Mouse (Mus musculus) forebrain, embryonic 11.5 days (tissue): Measurements from ENCODE around the gene Armh3. TPM values are rescaled to one million over a fixed set of nuclear protein-coding genes. Genes with fewer than 3 reads are reported as not detected.

Experiments used
- ATAC-seq: fragments of 200-750 bp; cut with Nextera tagmentation; replicated peaks from 2 replicates; pipeline ENCODE4 v1.8.0; 2017; ENCODE audit warnings: moderate TSS enrichment; ENCODE audit not compliant: low FRiP score
- DNase-seq: peaks from one replicate; pipeline ENCODE4 v3.0.0-alpha.2; 2017; ENCODE audit warnings: low spot score
- H3K27ac ChIP-seq: fragments of 300-500 bp; sonication (generic); 2 replicates; pipeline ENCODE4 v1.5.1; 2014; ENCODE audit warnings: low read depth, low read length
- H3K27me3 ChIP-seq: fragments of 300-500 bp; sonication (generic); 2 replicates; pipeline ENCODE4 v1.6.1; 2014; ENCODE audit warnings: mild to moderate bottlenecking, low read length, mixed read lengths; ENCODE audit not compliant: control insufficient read depth, insufficient read depth
- H3K36me3 ChIP-seq: fragments of 300-500 bp; sonication (generic); 2 replicates; pipeline ENCODE4 v1.6.1; 2014; ENCODE audit warnings: mild to moderate bottlenecking, low read length, moderate library complexity, mixed read lengths; ENCODE audit not compliant: control insufficient read depth, insufficient read depth
- H3K4me1 ChIP-seq: fragments of 300-500 bp; sonication (generic); replicated peaks from 2 replicates; pipeline ENCODE4 v1.6.1; 2014; ENCODE audit warnings: low read length, mixed read lengths; ENCODE audit not compliant: control insufficient read depth, insufficient read depth
- H3K4me2 ChIP-seq: fragments of 300-500 bp; sonication (generic); 2 replicates; pipeline ENCODE4 v1.6.1; 2014; ENCODE audit warnings: low read depth, mild to moderate bottlenecking, low read length, moderate library complexity, mixed read lengths; ENCODE audit not compliant: severe bottlenecking
- H3K4me3 ChIP-seq: fragments of 300-500 bp; sonication (generic); 2 replicates; pipeline ENCODE4 v1.5.1; 2014; ENCODE audit warnings: low read depth, low read length
- H3K9ac ChIP-seq: fragments of 300-500 bp; sonication (generic); 2 replicates; pipeline ENCODE4 v1.6.1; 2014; ENCODE audit warnings: low read length
- H3K9me3 ChIP-seq: fragments of 300-500 bp; sonication (generic); 2 replicates; pipeline ENCODE4 v1.6.1; 2016; ENCODE audit warnings: low read length, mixed read lengths; ENCODE audit not compliant: control insufficient read depth
- WGBS: fragments of 180-500 bp; shearing (Covaris S2); extraction: QIAGEN DNeasy Blood & Tissue Kit; methylation state at CpG from one replicate; pipeline ENCODE4 v1.1.7; 2014; 5-methylcytosine and 5-hydroxymethylcytosine counted together
- polyA plus RNA-seq: library from polyadenylated mRNA; unstranded; fragments of >200 nt; fragmentation: Nextera tagmentation; extraction: Ambion mirVana; gene quantifications from 2 replicates; pipeline ENCODE4 v1.2.1, GENCODE M21; 2014

Armh3 gene
- polyA plus RNA-seq, 1 experiment from 2014 or later: 17.2 TPM

GRCm38 (mm10) chr19:45900836-45901235, 97.5 kb downstream of the Armh3 start:
- WGBS: 98% methylated on average over 5 of the region's 5 CpGs
- no peak for DNase-seq
- no peak for ATAC-seq
- Histone ChIP-seq H3K9me3 (no peaks in the 10 kb centered on the region), H3K27me3 (no peaks in the 10 kb centered on the region), H3K4me2 (no peak overlapping the region), H3K9ac (no peak overlapping the region), H3K4me3 (no peak overlapping the region), H3K4me1 (no peaks in the 10 kb centered on the region), H3K27ac (no peak overlapping the region), H3K36me3 (no peaks in the 10 kb centered on the region)

DNA sequence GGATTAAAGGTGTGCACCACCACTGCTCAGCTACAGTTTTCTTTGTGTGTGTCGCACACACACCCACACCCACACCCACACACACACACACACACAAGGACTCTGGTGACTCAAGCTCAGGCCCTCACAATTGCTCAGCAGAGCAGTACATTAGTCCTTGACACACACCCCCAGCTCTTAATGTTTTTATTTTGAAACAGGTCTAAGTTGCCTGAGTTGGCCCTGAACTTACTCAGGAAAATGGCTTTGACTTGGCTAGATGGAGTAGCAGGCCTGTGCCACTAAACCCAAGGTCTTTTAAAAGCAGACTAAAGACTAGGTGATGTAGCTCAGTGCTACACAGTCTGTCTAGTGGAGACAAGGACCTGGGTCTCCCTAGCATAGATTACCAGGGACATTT, 102.6 kb downstream of the Armh3 start:
- DNase-seq (no peak), ATAC-seq (no peak)
- Histone ChIP-seq H3K4me3 (no peak overlapping the region), H3K27me3 (no peaks in the 10 kb centered on the region), H3K36me3 (no peaks in the 10 kb centered on the region), H3K4me2 (no peak overlapping the region), H3K27ac (no peak overlapping the region), H3K9ac (no peak overlapping the region), H3K4me1 (no peaks in the 10 kb centered on the region), H3K9me3 (no peaks in the 10 kb centered on the region)
- WGBS: 96% methylated on average over 1 of the region's 1 CpGs

DNA sequence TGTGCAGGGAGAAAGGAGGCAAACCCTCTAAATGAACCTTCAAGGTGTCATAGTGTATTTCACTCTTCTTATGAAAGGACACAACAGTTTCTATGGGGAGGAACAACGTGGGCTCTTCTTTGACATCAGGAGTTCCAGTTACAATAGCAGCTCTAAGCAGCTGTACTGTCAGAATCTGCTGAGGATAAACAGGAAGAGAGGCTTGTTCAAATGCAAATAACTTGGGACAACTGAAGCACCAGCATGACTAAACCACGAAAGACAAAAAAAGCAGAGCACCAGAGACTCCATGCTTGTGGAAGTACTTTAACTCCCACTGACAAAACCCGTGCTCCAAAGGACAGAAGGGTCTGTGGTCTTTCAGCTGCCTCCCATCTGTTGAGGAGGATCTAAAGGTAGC, 116.2 kb downstream of the Armh3 start:
- no peak for ATAC-seq
- Histone ChIP-seq H3K4me2 (no peak overlapping the region), H3K27me3 (no peaks in the 10 kb centered on the region), H3K4me3 (no peak overlapping the region), H3K4me1 (no peaks in the 10 kb centered on the region), H3K9ac (no peak overlapping the region), H3K9me3 (no peaks in the 10 kb centered on the region), H3K36me3 (no peaks in the 10 kb centered on the region; the same call in 1 of the 2 replicates), H3K27ac (no peak overlapping the region)
- 49% methylated on average over 3 of the region's 3 CpGs for WGBS
- no peak for DNase-seq

- DNase-seq: no peak
- H3K4me2 ChIP-seq: no peak overlapping the region
- H3K4me1 ChIP-seq: no peaks in the 10 kb centered on the region
- H3K4me3 ChIP-seq: no peak overlapping the region
- no peak overlapping the region for H3K9ac ChIP-seq
- no peaks in the 10 kb centered on the region for H3K36me3 ChIP-seq
- no peaks in the 10 kb centered on the region for H3K9me3 ChIP-seq
- ATAC-seq: no peak
- no peaks in the 10 kb centered on the region for H3K27me3 ChIP-seq
- no peak overlapping the region for H3K27ac ChIP-seq
- 100% methylated on average over 1 of the region's 1 CpGs for WGBS
Measured at GRCm38 (mm10) chr19:45873320-45873719, 125.0 kb downstream of the Armh3 start.

GRCm38 (mm10) chr19:45855284-45855920, 142.9 kb downstream of the Armh3 start:
- H3K27ac ChIP-seq: no peak overlapping the region
- WGBS: 77% methylated on average over 8 of the region's 8 CpGs

GRCm38 (mm10) chr19:45854521-45854920, 143.8 kb downstream of the Armh3 start:
- H3K4me3 ChIP-seq: no peak overlapping the region
- ATAC-seq (no peak), DNase-seq (no peak)
- H3K4me2 ChIP-seq: no peak overlapping the region
- 85% methylated on average over 7 of the region's 7 CpGs for WGBS
- H3K9ac ChIP-seq: no peak overlapping the region
- H3K9me3 ChIP-seq: no peaks in the 10 kb centered on the region
- no peaks in the 10 kb centered on the region for H3K27me3 ChIP-seq
- no peaks in the 10 kb centered on the region for H3K36me3 ChIP-seq
- H3K4me1 ChIP-seq: peaks cover 2% of the 10 kb centered on the region; the same call in 1 of the 2 replicates
- no peak overlapping the region for H3K27ac ChIP-seq

More at GRCm38 (mm10) chr19:45855284-45855920, 142.9 kb downstream of the Armh3 start:
- H3K9me3 ChIP-seq: no peaks in the 10 kb centered on the region
- no peaks in the 10 kb centered on the region for H3K36me3 ChIP-seq
- H3K4me2 ChIP-seq: no peak overlapping the region
- H3K9ac ChIP-seq: no peak overlapping the region
- no peak overlapping the region for H3K4me3 ChIP-seq
- peaks cover 2% of the 10 kb centered on the region; the same call in 1 of the 2 replicates for H3K4me1 ChIP-seq
- ATAC-seq (no peak), DNase-seq (no peak)
- no peaks in the 10 kb centered on the region for H3K27me3 ChIP-seq

- Histone ChIP-seq H3K27ac (no peak overlapping the region), H3K4me1 (peaks cover 13% of the 10 kb centered on the region), H3K9ac (no peak overlapping the region), H3K36me3 (no peaks in the 10 kb centered on the region), H3K4me2 (no peak overlapping the region), H3K27me3 (no peaks in the 10 kb centered on the region), H3K4me3 (no peak overlapping the region), H3K9me3 (no peaks in the 10 kb centered on the region)
- DNase-seq: no peak
- whole genome bisulfite sequencing: 94% methylated on average over 4 of the region's 4 CpGs
- no peak for ATAC-seq
Measured at GRCm38 (mm10) chr19:45847733-45848093, 150.6 kb downstream of the Armh3 start.

GRCm38 (mm10) chr19:45847016-45847732, 151.1 kb downstream of the Armh3 start:
- Histone ChIP-seq H3K4me1 (peaks cover 13% of the 10 kb centered on the region), H3K4me3 (no peak overlapping the region), H3K36me3 (no peaks in the 10 kb centered on the region), H3K27ac (no peak overlapping the region), H3K9me3 (no peaks in the 10 kb centered on the region), H3K27me3 (no peaks in the 10 kb centered on the region), H3K9ac (no peak overlapping the region), H3K4me2 (no peak overlapping the region)
- 93% methylated on average over 3 of the region's 3 CpGs for WGBS
- ATAC-seq: no peak
- no peak for DNase-seq

- Histone ChIP-seq H3K9ac (no peak overlapping the region), H3K4me3 (no peak overlapping the region), H3K4me1 (peaks cover 13% of the 10 kb centered on the region), H3K27me3 (no peaks in the 10 kb centered on the region), H3K36me3 (no peaks in the 10 kb centered on the region), H3K4me2 (no peak overlapping the region), H3K9me3 (no peaks in the 10 kb centered on the region), H3K27ac (no peak overlapping the region)
- ATAC-seq (no peak), DNase-seq (no peak)
- WGBS: 28% methylated on average over 3 of the region's 3 CpGs
Measured at GRCm38 (mm10) chr19:45844209-45844608, 154.1 kb downstream of the Armh3 start.
